Mouse (Mus musculus): ENCODE measurements around the gene Met. TPM values are rescaled to one million over a fixed set of nuclear protein-coding genes. Genes with fewer than 3 reads are reported as not detected.

Gene Met
- polyA plus RNA-seq, 1 experiment: 4.7 TPM

DNA sequence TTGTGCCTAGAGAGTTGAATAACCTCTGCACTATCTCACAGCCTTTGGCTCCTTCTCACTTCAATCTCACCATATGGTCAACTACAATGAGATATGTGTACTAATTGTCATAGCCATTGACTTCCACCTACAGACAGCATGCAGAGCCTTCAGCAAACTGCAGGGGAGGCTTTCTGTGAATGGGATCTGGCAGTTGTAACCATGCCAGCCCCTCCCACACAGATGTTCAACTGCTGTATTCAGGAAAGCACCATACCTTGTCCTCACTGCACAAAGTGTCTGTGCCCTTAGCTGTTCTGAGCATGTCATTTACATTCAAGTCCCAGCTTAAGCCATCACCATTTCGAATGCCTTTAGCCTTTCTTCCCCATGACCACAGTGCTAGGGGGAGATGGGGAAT lies 14.2 kb downstream of the Met start:
- 83% methylated on average over 1 of the region's 1 CpGs for WGBS
- TF ChIP-seq POLR2A (IDR thresholded peaks at IDR 0.05; ENCODE audit: low read depth, low read length) (no peak), CTCF (IDR thresholded peaks at IDR 0.05; ENCODE audit: extremely low read depth, insufficient read length, insufficient replicate concordance, low read depth, low read length) (no peak)
- H3K27me3 ChIP-seq (ENCODE audit: control insufficient read depth, insufficient read depth, low read length): no peaks in the 10 kb centered on the region; the same call in 1 of the 2 replicates
- H3K36me3 ChIP-seq (ENCODE audit: control insufficient read depth, insufficient read depth, low read length): no peaks in the 10 kb centered on the region
- H3K4me1 ChIP-seq (ENCODE audit: control insufficient read depth, insufficient read depth, insufficient read length, low read length): 0 out of 2 replicates have a peak, but pooled peaks cover 2% of the 10 kb centered on the region
- no peak overlapping the region for H3K27ac ChIP-seq (ENCODE audit: insufficient read depth, low read depth, low read length)
- no peak overlapping the region for H3K4me3 ChIP-seq (ENCODE audit: low read depth, low read length)

DNA sequence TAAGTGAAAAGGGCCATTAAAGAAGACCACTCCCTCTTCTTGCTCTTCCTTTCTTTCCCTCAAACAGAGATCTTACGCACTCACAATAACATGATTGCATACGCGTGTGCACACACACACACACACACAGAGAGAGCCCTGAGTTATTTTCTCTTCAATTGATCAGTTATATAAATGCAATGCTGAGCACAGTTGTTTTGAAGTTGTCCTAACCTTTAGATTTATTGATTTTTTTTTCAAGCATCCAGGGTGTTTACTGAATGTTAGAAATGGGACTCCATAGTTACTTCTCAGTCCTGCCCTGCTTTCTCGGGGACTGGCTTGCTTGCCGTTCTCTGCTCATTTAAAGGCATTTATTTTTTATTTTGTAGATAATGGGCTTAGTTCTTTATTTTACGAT lies 14.7 kb downstream of the Met start:
- H3K36me3 ChIP-seq (ENCODE audit: control insufficient read depth, insufficient read depth, low read length): no peaks in the 10 kb centered on the region
- no peak overlapping the region for H3K4me3 ChIP-seq (ENCODE audit: low read depth, low read length)
- H3K27me3 ChIP-seq (ENCODE audit: control insufficient read depth, insufficient read depth, low read length): no peaks in the 10 kb centered on the region; the same call in 1 of the 2 replicates
- 88% methylated on average over 6 of the region's 6 CpGs for WGBS
- TF ChIP-seq POLR2A (IDR thresholded peaks at IDR 0.05; ENCODE audit: low read depth, low read length): no peak
- TF ChIP-seq CTCF (IDR thresholded peaks at IDR 0.05; ENCODE audit: extremely low read depth, insufficient read length, insufficient replicate concordance, low read depth, low read length): no peak
- 0 out of 2 replicates have a peak, but pooled peaks cover 2% of the 10 kb centered on the region for H3K4me1 ChIP-seq (ENCODE audit: control insufficient read depth, insufficient read depth, insufficient read length, low read length)
- H3K27ac ChIP-seq (ENCODE audit: insufficient read depth, low read depth, low read length): no peak overlapping the region

DNA sequence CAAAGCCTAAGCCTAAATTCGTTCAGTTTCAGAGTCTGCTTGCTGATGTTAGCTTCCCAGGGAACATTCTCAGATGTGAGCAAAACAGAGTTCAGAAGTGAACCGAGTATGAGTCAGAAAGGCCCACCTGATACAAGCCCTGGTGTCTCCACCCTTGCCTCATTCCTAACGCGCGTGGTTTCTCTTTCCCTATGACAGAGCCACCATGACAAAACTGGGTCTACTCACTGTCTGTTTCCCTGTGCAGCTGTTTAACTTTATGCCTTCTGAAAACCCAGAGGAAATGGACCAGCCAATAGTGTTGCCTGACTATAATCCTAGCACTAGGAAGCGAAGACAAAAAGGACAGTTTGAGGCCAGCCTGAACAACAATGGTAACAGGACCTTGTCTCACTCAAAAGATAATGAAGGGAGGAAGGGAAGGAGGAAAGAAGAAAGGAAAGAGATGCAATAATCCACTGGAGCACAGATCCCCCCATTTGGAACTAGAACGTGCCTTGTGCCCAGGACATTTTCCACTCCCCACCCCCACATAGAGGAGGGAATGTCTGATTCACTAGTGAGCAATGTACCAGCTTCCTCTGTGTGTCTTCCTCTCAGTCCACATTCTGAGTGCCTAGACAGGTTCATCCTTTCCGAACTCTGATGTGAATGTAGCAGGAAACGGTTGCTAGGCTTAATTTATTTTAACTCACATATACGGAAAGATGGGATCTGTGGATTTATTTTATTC lies 15.4 kb downstream of the Met start:
- 0 out of 2 replicates have a peak, but pooled peaks cover 2% of the 10 kb centered on the region for H3K4me1 ChIP-seq (ENCODE audit: control insufficient read depth, insufficient read depth, insufficient read length, low read length)
- TF ChIP-seq POLR2A (IDR thresholded peaks at IDR 0.05; ENCODE audit: low read depth, low read length) (no peak), CTCF (IDR thresholded peaks at IDR 0.05; ENCODE audit: extremely low read depth, insufficient read length, insufficient replicate concordance, low read depth, low read length) (no peak)
- WGBS: 80% methylated on average over 10 of the region's 10 CpGs
- H3K36me3 ChIP-seq (ENCODE audit: control insufficient read depth, insufficient read depth, low read length): no peaks in the 10 kb centered on the region
- no peak overlapping the region for H3K4me3 ChIP-seq (ENCODE audit: low read depth, low read length)
- H3K27me3 ChIP-seq (ENCODE audit: control insufficient read depth, insufficient read depth, low read length): no peaks in the 10 kb centered on the region; the same call in 1 of the 2 replicates
- no peak overlapping the region for H3K27ac ChIP-seq (ENCODE audit: insufficient read depth, low read depth, low read length)

DNA sequence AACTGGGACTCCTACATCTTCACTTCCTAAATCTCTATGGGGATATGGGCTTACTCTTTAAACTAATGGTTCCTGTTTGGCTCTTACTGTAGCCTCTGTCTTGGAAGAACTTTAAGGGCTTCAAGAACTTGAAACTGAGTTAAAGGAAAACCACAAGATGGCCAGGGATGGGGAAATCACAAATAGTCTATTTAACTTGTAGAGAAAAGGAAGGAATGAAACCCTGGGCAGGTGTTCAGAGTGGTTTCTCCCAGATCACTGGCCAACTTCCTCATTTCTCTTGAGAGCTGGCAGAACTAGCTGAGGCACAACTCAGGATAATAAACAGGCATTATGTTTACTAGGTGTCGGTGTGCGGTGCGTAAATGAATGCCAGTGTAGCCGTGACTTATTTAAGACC lies 17.5 kb downstream of the Met start:
- no peak for TF ChIP-seq CTCF (IDR thresholded peaks at IDR 0.05; ENCODE audit: extremely low read depth, insufficient read length, insufficient replicate concordance, low read depth, low read length)
- no peak for TF ChIP-seq POLR2A (IDR thresholded peaks at IDR 0.05; ENCODE audit: low read depth, low read length)
- Histone ChIP-seq H3K36me3 (ENCODE audit: control insufficient read depth, insufficient read depth, low read length) (no peaks in the 10 kb centered on the region), H3K27ac (ENCODE audit: insufficient read depth, low read depth, low read length) (no peak overlapping the region), H3K27me3 (ENCODE audit: control insufficient read depth, insufficient read depth, low read length) (no peaks in the 10 kb centered on the region), H3K4me1 (ENCODE audit: control insufficient read depth, insufficient read depth, insufficient read length, low read length) (0 out of 2 replicates have a peak, but pooled peaks cover 2% of the 10 kb centered on the region), H3K4me3 (ENCODE audit: low read depth, low read length) (no peak overlapping the region)
- 11% methylated on average over 4 of the region's 4 CpGs for WGBS

DNA sequence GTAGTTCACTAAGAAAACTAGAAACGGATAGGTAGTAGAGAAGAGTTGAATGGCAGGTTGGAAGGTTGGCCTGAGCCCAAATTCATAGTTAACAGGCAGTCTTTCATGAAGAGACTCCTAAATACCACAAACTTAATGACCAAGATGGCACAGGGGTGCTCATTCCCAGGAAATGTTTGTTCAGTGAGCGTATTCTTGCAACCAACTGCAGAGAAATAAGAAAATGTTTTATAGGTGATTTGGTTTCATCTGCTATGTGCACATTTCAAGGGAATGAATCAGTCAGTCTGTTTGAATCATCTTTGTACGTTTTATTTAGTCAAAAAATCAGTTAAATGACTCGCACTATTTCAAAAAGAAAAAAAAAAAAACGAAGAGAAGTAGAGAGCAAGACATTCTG lies 21.6 kb downstream of the Met start:
- no peak overlapping the region for H3K4me3 ChIP-seq (ENCODE audit: low read depth, low read length)
- TF ChIP-seq CTCF (IDR thresholded peaks at IDR 0.05; ENCODE audit: extremely low read depth, insufficient read length, insufficient replicate concordance, low read depth, low read length) (no peak), POLR2A (IDR thresholded peaks at IDR 0.05; ENCODE audit: low read depth, low read length) (no peak)
- no peaks in the 10 kb centered on the region for H3K27me3 ChIP-seq (ENCODE audit: control insufficient read depth, insufficient read depth, low read length)
- H3K36me3 ChIP-seq (ENCODE audit: control insufficient read depth, insufficient read depth, low read length): peaks cover 1% of the 10 kb centered on the region; the same call in 1 of the 2 replicates
- WGBS: 86% methylated on average over 5 of the region's 5 CpGs
- no peaks in the 10 kb centered on the region; the same call in 1 of the 2 replicates for H3K4me1 ChIP-seq (ENCODE audit: control insufficient read depth, insufficient read depth, insufficient read length, low read length)
- H3K27ac ChIP-seq (ENCODE audit: insufficient read depth, low read depth, low read length): no peak overlapping the region

DNA sequence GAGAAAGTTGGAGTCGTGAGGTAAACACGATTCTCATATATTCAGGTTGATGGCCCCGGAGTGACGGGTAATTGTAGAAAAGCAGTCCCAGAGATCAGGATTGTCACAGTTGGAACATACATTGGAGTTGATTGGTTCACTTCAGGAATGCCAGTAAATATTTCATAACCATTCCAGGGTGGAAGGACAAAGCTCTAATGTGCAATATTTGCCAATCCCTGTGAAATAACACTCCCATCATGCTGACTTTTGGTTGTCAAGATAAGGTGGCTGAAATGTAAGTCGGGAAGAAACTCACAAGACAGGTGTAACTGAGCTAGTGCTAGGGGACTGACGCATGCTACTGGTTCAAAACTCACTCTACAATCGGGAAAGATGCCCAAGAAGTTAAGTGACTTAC lies 22.2 kb downstream of the Met start:
- no peaks in the 10 kb centered on the region for H3K27me3 ChIP-seq (ENCODE audit: control insufficient read depth, insufficient read depth, low read length)
- H3K4me3 ChIP-seq (ENCODE audit: low read depth, low read length): no peak overlapping the region
- 86% methylated on average over 7 of the region's 7 CpGs for WGBS
- H3K36me3 ChIP-seq (ENCODE audit: control insufficient read depth, insufficient read depth, low read length): peaks cover 1% of the 10 kb centered on the region; the same call in 1 of the 2 replicates
- no peaks in the 10 kb centered on the region; the same call in 1 of the 2 replicates for H3K4me1 ChIP-seq (ENCODE audit: control insufficient read depth, insufficient read depth, insufficient read length, low read length)
- TF ChIP-seq POLR2A (IDR thresholded peaks at IDR 0.05; ENCODE audit: low read depth, low read length) (no peak), CTCF (IDR thresholded peaks at IDR 0.05; ENCODE audit: extremely low read depth, insufficient read length, insufficient replicate concordance, low read depth, low read length) (no peak)
- no peak overlapping the region for H3K27ac ChIP-seq (ENCODE audit: insufficient read depth, low read depth, low read length)

DNA sequence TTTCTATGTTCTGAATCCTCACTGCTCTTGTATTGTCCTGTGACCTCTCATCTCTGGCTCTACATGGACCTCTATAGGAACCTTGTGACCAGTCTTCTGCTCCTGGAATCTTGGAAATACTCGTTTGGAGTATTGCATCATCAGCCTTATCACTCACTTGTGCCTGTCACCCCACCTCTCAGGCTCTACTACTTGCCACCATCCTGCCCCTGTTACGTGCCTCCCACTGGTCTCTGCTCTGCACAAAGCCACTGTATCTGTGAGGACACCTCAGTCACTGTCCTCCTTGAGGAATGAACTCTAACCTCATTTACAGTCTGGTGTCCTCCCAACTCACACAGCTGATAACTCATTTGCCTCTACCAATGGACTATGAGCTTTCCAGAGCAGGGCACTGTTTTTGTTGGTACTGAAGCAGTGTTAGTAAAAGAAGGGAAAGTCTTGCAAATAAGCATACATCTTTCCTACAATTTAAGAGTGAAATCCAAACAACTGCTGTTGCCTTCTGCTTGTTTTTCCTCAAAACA lies 24.8 kb downstream of the Met start:
- Histone ChIP-seq H3K36me3 (ENCODE audit: control insufficient read depth, insufficient read depth, low read length) (peaks cover 9% of the 10 kb centered on the region), H3K4me3 (ENCODE audit: low read depth, low read length) (no peak overlapping the region), H3K27me3 (ENCODE audit: control insufficient read depth, insufficient read depth, low read length) (no peaks in the 10 kb centered on the region), H3K27ac (ENCODE audit: insufficient read depth, low read depth, low read length) (no peak overlapping the region), H3K4me1 (ENCODE audit: control insufficient read depth, insufficient read depth, insufficient read length, low read length) (no peaks in the 10 kb centered on the region; the same call in 1 of the 2 replicates)
- WGBS: 46% methylated on average over 2 of the region's 2 CpGs
- no peak for TF ChIP-seq CTCF (IDR thresholded peaks at IDR 0.05; ENCODE audit: extremely low read depth, insufficient read length, insufficient replicate concordance, low read depth, low read length)
- TF ChIP-seq POLR2A (IDR thresholded peaks at IDR 0.05; ENCODE audit: low read depth, low read length): no peak
